Mouse (Mus musculus): ENCODE results near the gene Echs1. TPM values are rescaled to one million over a fixed set of nuclear protein-coding genes. Genes with fewer than 3 reads are reported as not detected.
A peak's percentile ranks its signal among the peaks of the same experiment; 100 is the strongest.
"Not testable (repeated sequence)": the region's sequence is repeated elsewhere in the genome, so short reads cannot be mapped to it uniquely, and the experiment has no call there.

Echs1 gene
- total RNA-seq (2015; ENCODE audit: low replicate concordance), result 16.2 and 20.1 TPM in 2 replicates
- total RNA-seq (2017; ENCODE audit: low replicate concordance), result 8.6 and 12.6 TPM in 2 replicates

DNA sequence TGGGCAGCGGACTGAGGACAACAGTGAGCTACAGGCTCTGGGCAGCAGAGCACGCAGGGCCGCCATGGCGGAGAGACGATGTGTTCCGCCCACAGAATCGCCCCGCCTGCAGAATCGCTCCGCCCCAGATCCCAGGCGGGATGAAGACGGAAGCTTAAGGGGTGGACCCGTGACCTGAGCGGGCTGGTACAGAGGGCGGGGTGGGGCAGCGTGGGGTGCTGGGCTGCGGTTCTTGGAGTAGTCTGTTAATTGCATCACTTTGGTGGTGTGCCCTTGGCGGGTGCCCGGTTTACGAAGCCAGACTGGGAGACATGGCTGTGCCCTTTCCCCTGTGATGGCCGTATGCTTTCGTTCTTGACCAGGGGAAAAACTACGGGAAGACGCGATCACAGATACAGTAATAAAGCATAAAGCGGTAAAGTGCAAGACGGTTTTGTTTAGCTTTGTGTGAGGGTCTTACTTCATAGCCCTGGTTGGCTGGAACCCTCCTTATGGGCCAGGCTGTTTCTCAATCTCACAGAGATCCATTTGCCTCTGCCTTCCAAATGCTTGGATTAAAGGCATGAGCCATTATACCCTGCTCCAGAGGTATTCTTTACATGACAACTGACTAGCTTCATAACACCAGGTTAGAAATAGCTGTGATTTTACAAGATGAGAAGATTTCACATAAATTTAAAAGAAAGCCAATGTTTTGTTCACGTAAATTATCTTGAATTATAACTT, at the start of gene Echs1:
Gene Echs1 (minus strand): TSS at position 148 of the 726 bp plus-strand sequence.
- peak; percentile 99 for ATAC-seq (replicated peaks; ENCODE audit: low FRiP score, poor library complexity, severe bottlenecking)

DNA sequence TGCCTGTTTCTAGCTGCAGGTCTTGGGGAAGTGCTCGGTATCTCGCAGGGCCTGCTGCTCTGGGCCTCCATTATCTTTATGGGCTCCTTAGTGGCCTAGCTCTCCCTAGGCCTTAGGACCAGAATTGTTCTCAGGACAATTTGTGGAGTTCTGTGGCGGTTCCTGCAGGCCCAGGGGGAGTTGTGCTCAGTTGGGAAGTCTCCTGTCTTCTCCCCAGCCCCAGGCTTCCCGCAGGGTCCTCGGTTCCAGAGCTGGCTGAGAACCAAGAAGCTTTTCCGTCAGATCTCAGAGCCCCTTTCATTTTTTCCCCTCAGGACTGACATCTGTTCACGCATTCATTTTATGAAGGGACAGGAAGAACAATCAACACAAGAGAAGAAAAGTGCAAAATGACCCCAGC, 48.4 kb upstream of the Echs1 start, which contains the start of gene Olfr522:
Gene Olfr522 (minus strand): TSS at position 101 of the 400 bp plus-strand sequence.
- no peak for ATAC-seq (replicated peaks; ENCODE audit: low FRiP score, poor library complexity, severe bottlenecking)

DNA sequence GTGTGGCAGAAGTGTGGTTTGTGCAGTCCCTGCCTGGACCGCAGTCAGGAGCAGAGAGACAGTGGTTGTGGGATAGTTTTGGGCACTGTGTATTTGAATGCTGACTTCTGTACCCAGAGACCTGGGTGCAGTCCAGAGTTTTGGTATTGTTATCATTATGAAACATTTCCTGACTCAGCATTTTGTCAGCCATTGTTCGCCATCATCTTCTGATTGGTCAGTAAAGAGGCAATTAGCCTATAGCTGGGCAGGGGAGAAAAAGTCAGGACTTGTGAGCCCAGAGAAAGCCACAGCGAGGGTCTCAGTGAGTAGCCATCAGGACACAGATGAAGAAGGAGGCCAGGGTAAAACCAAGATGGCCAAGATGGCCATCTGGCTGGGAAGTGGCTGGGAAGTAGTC, 44.1 kb upstream of the Echs1 start:
- no peak for ATAC-seq (replicated peaks; ENCODE audit: low FRiP score, poor library complexity, severe bottlenecking)

DNA sequence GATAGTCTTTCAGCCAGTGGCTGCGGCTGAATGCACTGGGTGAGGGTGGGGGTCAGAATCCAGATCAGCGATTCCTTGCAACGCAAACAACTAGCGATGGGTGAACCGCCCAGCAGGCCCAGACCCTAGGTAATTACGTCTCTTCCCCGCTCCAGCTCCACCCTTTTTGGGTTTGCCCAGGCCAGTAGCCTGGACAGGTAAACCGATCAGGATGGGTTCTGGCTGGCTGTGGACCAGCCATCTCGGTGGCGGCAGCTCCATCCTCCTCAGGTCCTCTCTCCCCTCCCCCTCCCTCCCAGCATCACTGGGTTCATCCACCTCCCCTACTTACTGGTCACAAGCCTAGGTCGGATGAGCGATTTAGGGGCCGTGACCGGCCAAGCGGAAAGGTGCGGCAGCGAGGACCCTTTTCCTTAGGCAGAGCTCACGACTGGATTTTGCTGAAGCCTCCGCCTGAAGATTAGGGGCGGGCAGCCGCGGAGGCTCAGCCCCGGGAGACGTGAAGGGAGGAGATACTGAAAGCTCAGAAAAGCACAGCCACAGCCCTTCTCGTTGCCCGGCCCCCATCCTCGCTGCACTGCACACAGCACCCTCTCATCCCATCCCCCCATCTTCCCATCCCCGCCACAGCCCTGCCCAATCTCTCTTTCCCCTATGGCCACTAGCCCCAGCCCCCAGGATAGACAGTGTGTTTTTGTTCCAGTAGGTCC, 38.1 kb upstream of the Echs1 start, which contains the start of gene Sprn:
Gene Sprn (minus strand): TSS at position 660 of the 710 bp plus-strand sequence.
- ATAC-seq (replicated peaks; ENCODE audit: low FRiP score, poor library complexity, severe bottlenecking), result no peak

DNA sequence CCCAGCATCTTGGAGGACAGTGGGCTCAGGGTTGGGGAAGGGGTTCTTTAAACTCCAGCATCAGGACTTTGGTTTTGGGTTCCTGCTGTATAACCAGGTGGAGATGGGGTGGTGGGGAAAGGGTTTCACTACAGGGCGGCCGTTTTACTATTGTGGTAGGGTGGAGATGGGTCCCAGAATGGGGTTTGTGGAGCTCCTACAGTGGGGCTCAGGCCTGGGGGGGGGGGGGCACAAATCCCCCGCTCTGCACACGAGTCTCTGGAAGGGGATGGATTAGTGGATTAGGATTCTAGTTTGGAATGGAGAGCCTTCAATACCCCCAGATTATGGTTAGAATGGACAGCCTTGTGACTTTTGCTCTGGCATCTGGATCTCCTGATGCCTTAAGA, 37.5 kb upstream of the Echs1 start:
- no peak for ATAC-seq (replicated peaks; ENCODE audit: low FRiP score, poor library complexity, severe bottlenecking)

DNA sequence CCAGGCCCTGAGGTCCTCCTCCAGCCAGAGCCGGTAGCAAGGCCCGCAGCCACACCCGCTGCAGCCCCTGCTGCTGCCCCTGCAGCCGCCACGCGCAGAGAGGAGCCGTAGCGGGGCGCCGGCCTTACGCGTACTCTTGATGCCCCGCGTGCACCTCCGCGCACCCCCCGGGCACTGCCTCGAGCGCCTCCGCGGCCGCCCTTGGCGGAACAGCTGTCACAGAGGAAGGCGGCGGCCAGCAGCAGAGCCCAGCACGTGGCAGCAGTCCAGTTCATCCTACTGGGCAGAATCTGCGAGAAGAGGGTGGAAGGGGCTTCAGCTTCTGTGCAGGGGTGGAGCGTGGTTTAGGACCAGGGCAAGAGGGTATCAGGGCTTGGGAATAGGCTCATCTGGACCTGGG, 37.1 kb upstream of the Echs1 start:
- no peak for ATAC-seq (replicated peaks; ENCODE audit: low FRiP score, poor library complexity, severe bottlenecking)

DNA sequence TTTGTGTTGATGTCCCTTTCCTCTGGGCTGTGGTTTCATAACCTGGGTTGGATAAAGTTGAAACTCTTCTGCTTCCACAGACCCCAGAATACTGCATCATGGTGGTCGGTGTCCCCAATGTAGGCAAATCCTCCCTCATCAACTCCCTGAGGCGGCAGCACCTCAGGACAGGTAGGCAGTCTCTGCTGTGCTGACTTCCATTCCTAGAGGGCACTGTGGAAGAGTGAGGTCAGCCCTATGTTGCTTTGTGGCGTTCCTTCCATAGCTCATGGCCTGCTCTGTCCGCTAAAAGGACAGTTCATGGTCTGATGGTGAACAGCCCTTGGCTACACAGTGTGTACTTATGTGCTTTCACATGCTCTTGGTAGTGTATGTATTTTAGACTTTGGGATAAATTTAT, 28.3 kb upstream of the Echs1 start:
- ATAC-seq (replicated peaks; ENCODE audit: low FRiP score, poor library complexity, severe bottlenecking), result no peak

DNA sequence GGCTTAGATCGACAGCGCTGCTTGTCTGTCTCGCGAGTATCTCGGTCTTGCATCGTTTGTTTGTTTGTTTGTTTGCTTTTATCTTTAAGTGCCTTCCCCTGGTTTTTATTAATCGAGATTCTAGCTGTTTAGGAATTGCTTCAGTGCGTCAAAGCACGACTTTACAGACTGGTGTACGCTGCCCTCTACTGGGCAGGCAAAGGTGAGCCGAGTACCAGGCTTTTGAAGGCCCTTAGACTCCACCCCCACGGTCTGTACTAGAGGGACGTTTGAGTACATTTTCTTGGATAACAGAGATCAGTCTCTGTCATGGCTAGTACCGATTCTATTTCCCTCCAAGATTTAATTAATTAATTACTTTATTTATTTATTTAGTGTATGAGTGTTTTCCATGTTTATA, 25.1 kb upstream of the Echs1 start:
- no peak for ATAC-seq (replicated peaks; ENCODE audit: low FRiP score, poor library complexity, severe bottlenecking)

DNA sequence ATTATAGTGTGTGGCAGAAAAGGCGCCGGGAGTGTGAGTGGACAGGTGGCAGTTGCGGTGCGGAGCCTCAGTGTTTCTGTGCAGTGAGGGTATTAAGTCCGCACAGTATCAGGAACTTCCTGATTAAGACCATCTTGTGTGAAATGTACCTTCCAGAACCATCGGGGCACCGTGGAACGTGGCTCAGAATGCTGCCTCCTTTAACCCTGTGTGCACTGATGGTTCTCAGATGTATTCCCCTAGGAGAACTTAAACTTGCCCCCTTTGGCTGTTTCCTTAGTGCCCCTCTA, 21.7 kb upstream of the Echs1 start:
- ATAC-seq (replicated peaks; ENCODE audit: low FRiP score, poor library complexity, severe bottlenecking), result no peak; the same call in 1 of the 2 replicates

DNA sequence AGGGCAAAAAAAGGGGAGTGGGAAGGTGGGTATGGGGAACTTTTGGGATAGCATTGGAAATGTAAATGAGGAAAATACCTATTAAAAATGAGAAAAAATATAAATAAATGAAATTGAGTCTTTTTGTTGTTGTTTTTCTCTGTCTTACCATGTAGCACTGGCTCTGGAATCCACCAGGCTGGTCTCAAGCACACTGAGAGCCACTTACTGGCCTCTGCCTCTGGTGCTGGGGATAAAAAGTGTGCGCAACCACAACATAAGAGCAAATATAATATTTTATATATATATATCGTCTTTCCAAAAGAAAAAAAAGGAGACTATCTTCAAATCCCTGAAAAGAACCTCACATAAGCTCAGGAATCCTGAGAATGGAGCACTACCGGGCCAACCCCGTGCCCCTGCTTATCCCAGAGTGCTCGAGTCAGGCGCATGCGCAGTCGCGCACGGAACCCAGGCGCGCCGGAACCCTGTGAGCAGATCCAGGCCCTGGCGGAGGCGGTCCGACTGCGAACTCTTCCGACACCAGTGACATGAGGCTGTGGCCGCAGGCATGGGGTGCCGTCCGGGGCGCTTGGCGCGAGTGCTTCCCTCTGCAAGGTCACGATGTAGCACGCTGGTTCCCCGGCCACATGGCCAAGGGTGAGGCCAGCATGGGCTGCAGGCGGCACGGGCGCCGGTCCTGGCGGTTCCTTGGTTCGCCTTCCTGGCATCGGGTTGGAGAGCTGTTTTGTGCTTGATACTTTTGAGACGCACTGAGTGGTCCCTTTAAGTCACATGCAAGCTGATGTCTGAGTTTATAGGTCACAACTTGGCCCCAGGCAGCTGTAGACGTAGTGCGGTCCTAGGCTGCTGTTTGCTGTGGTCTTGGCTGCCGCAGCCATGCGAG, 21.1 kb upstream of the Echs1 start, which contains the start of gene Mtg1:
Gene Mtg1 (plus strand): TSS at position 430 of the 886 bp plus-strand sequence.
- peak; percentile 93 for ATAC-seq (replicated peaks; ENCODE audit: low FRiP score, poor library complexity, severe bottlenecking)

DNA sequence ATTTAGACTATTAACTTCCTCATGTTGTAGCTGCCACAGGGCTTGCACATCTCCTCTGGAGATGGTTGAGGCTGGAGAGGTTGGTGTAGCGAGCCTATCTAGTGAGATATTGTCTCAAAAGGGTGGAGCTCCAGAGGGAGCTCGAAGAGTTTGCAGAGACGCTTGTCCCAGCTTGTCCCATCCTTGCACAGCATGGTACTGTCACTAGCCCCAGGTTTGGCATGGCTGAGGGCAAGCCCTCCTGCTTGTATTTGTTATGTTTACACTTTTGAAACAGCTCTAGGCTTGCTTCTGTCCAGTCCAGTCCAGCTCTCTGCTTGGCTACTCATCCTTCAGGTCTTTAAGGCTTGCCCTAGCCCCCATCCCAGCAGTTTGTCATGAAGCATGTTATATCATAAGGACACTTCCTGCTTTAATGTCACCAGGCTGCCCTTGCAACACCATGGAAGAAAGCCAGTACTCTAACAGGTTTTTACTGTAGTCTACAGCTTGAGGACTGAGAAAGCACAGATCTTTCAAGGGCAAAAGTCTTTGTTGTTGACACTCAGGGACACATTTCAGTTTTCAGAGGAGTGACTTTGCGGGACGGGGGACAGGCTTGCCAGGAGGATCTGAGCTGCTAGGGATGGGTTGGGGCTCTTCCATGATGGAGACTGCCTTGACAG, 19.0 kb upstream of the Echs1 start:
- no peak for ATAC-seq (replicated peaks; ENCODE audit: low FRiP score, poor library complexity, severe bottlenecking)

DNA sequence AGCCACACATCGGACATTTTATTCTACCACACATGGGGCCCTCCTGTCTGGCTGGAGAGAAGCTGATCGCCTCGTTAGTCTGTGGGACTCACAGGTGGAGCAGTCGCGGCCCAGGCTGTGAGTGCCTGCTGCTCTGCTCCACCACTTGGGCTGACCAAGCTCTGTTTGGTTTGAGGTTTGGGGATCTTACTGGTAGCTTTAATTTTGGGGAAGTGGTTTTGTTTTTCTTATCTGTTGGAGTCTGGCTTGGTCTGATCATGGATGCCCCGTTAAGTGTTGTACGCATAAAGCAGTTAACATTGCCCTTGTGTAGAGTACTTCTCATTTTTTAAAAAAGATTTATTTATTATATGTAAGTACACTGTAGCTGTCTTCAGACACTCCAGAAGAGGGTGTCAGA, 17.8 kb upstream of the Echs1 start:
- not testable (repeated sequence) for ATAC-seq (replicated peaks; ENCODE audit: low FRiP score, poor library complexity, severe bottlenecking)

DNA sequence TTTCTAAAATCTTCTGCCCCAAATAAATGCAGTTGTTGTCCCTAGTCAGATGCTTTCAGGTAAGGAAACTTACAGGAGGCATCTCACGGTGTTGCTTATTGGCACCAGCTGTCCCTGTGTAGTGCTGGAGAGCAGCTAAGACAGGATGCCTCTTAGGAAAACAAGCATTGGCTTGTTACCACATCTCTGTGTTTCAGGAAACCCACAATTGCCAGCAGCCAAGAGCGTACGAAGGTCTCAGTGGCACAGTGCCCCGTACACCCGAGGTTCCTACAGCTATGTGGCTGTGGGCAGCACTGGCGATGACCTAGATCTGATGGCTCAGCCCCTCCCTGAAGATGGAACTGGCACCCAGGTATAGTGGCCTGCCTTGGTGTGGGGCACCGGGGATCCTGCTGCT, 15.9 kb upstream of the Echs1 start:
- not testable (repeated sequence) for ATAC-seq (replicated peaks; ENCODE audit: low FRiP score, poor library complexity, severe bottlenecking)

DNA sequence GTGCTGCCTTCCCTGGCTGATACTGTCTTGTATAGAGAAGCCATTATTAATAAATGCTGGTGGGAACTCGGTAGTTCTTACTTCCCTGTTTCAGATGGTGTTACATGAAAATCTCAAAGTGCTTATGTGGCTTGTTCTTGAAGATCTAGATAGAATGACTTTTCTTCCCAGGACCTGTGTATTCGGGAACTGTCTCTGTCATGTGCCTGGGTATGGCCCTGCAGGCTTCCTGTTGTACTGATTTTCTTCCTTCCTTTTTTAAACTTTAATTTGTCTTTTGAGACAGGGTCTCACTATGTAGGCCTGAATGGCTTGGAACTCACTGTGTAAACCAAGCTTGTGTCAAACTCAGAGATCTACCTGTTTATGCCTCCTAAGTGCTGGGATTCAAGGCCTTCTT, 11.6 kb upstream of the Echs1 start:
- ATAC-seq (replicated peaks; ENCODE audit: low FRiP score, poor library complexity, severe bottlenecking), result no peak

DNA sequence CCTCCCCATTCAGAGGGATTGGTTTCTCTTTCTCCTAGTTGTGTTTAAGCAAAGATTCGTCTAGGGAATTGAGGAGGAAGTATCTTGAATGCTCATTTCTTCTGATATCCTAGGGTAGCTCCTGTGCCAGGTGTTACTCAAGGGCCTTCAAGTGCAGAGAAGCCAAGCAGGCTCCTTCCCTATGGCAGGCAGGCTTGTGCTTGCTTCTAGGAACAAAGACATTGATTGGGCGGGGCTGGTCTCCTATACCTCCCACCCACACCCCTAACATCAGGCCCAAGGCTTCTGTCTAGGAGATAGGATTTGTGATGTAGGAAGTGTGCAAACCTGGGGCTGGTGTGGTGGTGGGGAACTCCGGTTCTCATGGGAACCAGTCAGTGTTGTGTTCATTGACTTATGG, 10.7 kb upstream of the Echs1 start:
- ATAC-seq (replicated peaks; ENCODE audit: low FRiP score, poor library complexity, severe bottlenecking), result no peak

DNA sequence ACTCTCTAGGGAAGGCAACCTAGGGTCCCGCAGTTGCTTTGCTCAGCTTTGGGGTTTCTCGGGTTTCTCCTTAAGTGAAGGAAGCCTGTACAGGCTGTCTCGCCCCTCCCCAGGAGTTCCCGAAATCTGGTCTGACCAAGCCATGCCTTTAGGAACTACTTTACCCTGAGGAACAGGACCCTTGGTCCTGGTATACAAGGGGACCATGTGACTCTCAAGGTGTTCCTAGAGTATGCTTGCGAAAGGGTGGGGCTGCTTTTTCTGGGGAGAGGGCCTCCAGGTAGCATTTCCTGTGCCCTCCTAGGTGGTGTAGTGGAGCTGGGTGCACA, 9.7 kb upstream of the Echs1 start:
- no peak for ATAC-seq (replicated peaks; ENCODE audit: low FRiP score, poor library complexity, severe bottlenecking)

DNA sequence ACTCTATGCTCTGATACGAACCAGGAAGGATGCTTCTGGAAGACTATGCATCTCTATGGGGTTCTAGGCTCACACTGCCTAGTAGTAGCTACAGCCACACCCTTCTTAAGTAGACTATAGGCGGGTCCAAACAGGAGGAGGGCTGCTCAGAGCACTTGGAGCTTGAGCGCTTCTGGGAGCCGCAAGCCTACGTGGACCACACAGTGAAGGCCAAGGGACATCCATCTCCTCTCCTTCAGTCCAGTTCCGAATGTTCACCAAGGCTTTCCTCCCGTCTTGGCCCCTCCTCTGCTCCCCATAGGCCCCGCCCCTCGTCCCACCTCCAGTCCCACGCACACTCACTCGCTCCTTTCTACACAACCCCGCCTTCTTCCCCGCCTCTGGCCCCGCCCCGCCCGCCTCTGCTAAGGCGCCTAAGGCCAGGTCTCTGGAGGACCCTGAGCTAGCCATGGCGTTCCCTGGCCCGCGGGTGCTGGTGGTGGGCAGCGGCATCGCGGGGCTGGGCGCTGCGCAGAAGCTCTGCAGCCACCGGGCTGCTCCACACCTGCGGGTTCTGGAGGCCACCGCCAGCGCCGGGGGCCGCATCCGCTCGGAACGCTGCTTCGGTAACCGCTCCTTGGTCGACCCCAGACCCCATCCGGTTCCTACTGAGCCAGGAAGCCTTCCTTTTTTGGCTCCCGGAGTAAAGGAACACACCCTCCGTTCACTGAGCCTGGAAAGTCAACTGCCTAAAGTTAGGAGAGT, 9.2 kb upstream of the Echs1 start:
- peak; percentile 96 for ATAC-seq (replicated peaks; ENCODE audit: low FRiP score, poor library complexity, severe bottlenecking)

DNA sequence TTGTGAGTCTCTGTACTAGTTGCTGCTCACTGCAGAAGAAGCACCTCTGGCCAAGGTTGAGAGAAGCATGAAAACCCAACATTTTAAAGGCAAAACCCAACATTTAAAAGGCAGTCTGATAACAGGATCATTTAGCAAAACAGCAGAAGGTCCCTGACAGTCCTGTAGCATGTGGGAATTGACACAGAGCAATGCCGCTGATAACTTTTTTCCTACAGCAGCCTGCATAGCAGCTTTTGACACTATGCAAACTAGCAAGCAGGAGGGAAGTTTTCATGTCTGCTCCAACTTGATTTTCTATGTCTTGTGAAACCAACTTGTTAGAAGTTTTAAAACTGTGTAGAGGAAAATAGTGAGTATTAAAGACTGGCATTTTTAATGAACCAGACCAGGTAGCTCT, 8.1 kb upstream of the Echs1 start:
- no peak for ATAC-seq (replicated peaks; ENCODE audit: low FRiP score, poor library complexity, severe bottlenecking)

DNA sequence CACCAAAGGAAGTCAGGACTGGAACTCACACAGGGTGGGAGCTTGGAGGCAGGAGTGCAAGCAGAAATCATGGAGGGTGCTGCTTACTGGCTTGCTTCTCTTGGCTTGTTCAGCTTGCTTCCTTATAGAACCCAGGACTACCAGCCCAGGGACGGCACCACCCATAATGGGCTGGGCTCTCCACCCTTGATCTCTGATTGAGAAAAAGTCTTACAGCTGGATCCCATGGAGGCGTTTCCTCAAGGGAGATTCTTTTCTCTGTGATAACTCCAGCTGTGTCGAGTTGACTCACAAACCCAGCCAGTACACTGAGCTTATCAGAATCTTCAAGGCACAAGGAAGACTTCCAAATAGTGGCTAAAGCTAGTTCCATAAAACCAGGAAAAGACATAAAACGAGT, 6.5 kb upstream of the Echs1 start:
- ATAC-seq (replicated peaks; ENCODE audit: low FRiP score, poor library complexity, severe bottlenecking), result no peak

All from erythroid progenitor cell, adult 5-6 weeks (primary cell).